Mouse (Mus musculus): ENCODE data around the gene Pou2f2.

Gene Pou2f2

GRCm38 (mm10) chr7:25098169-25098568 is 81.4 kb downstream of the Pou2f2 start:
- no peak for DNase-seq (ENCODE audit: low spot score)

DNA sequence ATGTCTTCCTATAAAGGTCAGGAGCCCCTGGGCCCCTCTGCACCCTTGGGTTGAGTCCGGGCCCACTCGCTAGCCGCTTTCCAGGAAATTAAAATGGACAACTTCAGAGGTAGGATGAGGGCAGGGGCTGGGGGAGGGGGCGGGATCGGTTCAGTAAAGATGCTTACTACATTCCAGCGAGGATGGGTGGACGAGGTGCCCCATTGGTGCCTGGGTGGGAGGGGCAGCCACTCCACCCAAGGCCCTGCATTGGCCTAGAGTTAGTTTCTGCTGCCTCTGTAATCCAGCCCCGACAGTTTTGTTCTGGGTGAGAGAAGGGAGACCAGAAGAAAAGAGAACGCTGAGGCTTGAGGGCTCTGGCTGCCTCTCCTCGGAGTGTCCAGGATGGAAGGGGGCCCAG is 89.7 kb downstream of the Pou2f2 start:
- DNase-seq (ENCODE audit: low spot score), result no peak

GRCm38 (mm10) chr7:25088968-25089367 is 90.6 kb downstream of the Pou2f2 start:
- DNase-seq (ENCODE audit: low spot score), result no peak

DNA sequence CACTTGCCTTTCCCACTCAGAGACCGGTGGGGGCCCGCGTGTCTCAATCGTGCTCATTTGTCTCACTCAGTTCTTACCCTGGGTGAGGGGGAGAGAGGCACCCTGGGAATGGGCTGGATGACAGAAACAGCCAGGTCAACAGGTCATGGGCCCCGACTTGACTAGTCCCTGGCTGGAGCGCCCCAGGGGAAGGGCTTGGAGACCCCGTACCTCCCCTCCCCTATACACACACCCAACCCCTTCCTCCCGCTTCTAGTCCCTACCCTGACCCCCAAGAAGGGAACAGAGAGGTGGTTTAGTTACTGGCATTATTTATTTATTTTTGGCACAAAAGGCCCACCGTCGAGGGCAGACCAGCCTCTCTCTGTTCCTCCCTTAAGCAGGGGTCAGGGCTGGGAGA is 91.0 kb downstream of the Pou2f2 start:
- no peak for DNase-seq (ENCODE audit: low spot score)

- no peak for DNase-seq (ENCODE audit: low spot score)
Observed at GRCm38 (mm10) chr7:25087972-25088371, 91.6 kb downstream of the Pou2f2 start.

DNA sequence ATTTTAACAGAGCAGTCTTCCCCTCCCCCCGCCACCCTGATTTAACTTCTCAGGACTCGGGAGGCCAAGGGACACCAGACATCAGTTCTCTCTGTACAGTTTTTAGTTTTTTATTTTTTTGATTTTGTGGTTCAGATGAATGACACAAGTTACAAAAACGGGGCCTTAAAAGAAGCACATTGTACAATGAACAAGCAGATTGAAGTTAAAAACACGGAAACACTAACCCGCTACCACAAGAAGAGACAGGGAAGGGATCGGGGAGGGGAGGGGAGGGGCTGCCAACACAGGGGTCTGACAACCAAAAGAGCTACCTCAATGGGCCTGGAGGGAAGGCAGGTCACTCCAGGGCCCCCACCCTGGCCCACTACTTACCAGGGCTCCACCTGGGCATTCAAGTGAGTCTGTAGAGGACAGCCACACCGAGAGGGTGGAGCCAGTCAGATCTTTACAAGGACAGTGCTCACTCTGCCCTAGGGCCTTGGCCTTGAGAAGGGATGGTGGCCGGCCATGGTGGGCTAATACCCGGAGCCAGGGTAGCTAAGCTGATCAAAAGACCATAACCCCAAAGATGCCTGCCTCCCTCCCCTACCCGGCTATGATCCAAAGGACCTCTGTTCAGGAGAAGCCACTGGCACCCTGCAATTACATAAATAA is 92.1 kb downstream of the Pou2f2 start:
- DNase-seq (ENCODE audit: low spot score), result no peak

GRCm38 (mm10) chr7:25086656-25087055 is 92.9 kb downstream of the Pou2f2 start:
- no peak for DNase-seq (ENCODE audit: low spot score)

DNA sequence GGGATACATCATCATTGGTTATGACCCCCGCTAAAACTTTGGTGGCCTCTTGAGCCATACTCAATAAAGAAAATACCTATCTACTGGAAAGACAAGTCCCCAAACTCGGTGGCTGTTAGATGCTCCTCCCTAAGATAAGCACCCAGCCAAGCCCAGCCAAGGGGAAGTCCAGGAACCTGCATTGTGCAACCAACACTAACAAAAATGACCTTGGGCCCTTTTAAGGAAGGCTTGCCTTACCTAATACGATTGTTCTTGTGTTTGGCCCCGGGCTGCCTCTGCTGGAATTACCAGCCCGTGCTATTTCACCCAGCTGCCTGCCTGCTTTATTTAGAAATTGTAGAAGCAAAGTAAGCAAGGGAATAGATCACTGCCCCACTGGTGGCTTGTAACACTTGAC is 94.9 kb downstream of the Pou2f2 start:
- no peak for DNase-seq (ENCODE audit: low spot score)

DNA sequence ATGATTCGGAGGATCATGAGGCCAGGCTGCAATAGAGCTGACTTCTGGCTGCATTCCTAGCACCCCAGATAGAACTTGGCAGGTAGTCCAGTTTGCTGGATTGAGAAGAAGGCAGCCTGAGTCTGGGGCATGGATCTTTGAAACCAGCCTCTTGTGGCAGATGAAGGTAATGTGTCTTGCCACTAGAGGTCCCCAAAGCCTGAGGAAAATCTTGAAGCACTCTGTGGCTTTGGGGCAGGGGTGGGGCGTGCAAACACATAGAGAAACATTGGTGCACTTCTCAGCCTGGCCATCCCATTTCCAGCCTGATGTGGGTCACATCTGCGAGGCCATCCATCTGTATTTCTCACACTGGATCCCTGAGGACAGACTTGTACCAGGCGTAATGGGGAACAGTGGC is 97.0 kb downstream of the Pou2f2 start:
- no peak for DNase-seq (ENCODE audit: low spot score)

- DNase-seq (ENCODE audit: low spot score), result no peak
Observed at GRCm38 (mm10) chr7:25080431-25080830, 99.1 kb downstream of the Pou2f2 start.

DNA sequence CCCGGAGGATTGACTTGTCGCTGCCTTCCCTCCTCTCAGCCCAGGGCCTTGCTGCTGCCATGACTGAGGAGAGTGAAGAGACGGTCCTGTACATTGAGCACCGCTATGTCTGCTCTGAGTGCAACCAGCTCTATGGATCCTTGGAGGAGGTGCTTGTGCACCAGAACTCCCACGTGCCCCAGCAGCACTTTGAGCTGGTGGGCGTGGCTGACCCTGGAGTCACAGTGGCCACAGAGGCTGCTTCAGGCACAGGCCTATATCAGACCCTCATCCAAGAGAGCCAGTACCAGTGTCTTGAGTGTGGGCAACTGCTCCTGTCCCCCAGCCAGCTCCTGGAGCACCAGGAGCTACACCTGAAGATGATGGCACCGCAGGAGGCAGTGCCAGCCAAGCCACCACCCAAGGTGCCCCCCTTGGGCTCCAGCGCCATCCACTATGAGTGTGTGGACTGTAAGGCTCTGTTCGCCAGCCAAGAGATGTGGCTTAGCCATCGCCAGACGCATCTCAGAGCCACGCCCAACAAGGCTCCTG is 100.0 kb downstream of the Pou2f2 start:
- no peak for DNase-seq (ENCODE audit: low spot score)

GRCm38 (mm10) chr7:25077414-25077755 is 102.1 kb downstream of the Pou2f2 start:
- DNase-seq (ENCODE audit: low spot score), result no peak

GRCm38 (mm10) chr7:25076663-25077413 is 102.7 kb downstream of the Pou2f2 start:
- peak; percentile 97 for DNase-seq (ENCODE audit: low spot score)

- peak; percentile 40 for DNase-seq (ENCODE audit: low spot score)
Observed at GRCm38 (mm10) chr7:25076296-25076662, 103.2 kb downstream of the Pou2f2 start.

DNA sequence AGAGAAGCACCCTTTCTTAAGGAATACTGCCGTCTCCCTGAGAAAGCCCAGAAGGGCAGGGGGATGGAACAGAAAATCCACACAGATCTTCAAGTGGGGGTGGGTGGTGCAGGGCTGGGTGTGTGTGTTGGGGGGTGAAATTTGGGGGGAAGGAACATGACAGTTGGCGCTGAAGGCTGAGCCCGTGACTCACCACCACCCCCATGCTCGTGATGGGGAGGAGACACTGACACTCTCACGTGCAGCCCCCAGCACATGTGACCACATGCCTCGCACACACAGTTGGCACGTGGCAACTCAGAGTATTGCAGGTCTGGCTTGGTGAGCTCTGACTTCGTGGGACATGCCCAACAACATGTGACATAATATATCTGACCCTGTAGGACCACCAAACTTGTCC is 105.6 kb downstream of the Pou2f2 start:
- no peak for DNase-seq (ENCODE audit: low spot score)

DNA sequence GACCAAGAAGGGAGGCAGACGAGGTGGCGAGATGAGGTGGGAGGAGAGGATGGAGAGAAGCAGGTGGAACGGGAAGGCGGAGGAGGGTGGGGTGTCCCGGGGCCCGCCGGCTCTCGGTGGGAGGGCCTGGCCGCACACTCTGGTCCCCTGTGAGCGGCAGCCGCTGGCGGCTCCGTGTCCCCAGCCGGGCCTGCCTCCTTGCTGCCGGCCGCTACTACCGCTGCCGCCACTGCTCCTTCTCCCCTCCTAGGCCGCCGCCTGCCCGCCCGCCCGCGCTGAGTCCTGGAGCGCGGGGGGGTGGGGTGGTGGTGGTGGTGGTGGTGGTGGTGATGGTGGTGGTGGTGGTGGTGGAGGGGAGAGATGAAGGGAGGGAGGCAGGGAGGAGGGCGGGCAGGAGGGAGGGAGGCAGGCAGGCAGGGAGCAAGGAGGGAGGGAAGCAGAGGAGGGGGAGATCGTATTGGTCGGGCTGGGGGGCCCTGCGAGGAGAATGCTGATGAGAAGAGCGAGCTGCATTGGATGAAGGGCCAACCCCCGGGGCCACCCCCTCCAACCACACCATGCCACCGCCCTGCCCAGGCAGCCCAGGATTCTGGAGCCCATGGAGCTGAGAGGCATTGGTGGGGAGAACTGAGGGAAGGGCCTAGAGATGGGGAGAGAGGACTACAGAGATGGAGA is 106.7 kb downstream of the Pou2f2 start:
- no peak for DNase-seq (ENCODE audit: low spot score)

GRCm38 (mm10) chr7:25071979-25072715 is 107.4 kb downstream of the Pou2f2 start, which contains the start of the genes Grik5 and Zfp574:
Gene Grik5 (minus strand): TSS chr7:25072346.
Gene Zfp574 (plus strand): TSS chr7:25072567.
- no peak for DNase-seq (ENCODE audit: low spot score)

- DNase-seq (ENCODE audit: low spot score), result no peak
Observed at GRCm38 (mm10) chr7:25068724-25069123, 110.8 kb downstream of the Pou2f2 start.

DNA sequence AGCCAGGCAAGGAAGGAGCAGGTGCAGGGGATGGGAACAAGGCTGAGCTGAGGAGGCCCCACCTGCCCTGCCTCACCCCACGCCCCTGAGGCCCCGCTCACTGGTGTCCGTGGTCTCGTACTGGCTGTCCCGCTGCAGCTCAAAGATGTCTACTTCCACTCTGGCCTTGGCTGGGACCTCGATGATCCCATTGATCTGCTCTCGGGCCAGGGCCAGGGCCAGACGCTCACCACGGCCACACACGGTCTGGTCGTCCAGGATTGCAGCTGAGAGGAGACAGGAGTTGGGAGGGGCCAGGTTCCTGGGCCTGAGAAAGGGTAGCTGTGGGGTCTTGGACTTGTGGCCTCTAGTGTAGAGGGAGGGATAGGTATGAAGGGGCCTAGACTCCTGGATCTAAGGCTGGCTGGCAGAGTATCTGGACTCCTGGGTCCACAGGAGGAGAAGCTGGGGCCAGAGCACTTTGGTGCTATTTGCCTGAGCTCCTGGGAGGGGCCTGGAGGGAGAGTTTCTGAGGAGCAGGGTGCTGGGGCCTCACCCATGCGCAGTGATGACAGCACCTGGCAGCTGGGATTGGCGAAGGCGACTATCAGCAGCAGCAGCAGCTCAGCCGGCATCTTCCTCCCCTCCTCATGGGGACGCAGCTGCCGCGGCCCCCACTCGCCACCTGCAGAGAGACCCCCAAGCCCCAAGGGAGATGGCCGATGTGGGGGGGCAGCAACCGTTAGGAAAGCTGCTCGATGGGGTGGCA is 111.4 kb downstream of the Pou2f2 start:
- DNase-seq (ENCODE audit: low spot score), result no peak

DNA sequence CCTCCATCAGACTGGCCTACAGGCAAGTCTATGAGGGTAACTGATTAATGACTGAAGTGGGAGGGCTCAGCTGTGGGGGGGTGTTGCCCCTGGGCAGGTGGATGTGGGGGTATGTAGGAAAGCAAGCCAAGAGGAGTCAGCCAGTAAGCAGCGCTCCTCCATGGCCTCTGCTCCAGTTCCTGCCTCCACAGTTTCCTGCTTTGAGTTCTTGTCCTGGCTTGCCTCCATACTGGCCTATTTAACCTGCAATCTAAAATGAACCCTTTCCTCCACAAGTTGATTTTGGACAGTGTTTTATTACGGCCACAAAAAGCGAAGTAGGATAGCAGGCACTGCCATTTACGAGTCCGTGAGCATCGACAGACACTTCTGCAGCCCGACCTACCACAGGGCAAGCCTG is 112.2 kb downstream of the Pou2f2 start:
- DNase-seq (ENCODE audit: low spot score), result no peak

DNA sequence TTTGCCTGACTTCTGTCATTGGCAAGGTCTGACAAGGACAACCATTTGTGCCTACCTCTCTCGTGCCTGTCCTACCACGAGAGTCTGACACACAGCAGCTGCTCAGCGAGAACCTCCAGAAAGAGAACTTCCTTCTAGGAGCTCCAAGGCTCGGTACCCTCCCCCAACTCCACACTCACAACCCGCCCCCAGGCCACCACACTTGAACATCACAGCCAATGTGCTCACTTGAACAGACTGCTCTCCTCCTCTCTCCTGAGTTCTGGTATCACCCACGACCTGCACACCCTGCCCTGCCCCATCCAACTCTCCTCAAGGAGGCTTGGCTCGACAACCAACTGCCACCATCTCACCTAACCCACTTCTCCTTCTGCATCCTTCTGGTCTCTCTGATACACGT is 115.6 kb downstream of the Pou2f2 start:
- no peak for DNase-seq (ENCODE audit: low spot score)

- DNase-seq (ENCODE audit: low spot score), result no peak
Observed at GRCm38 (mm10) chr7:25063346-25063745, 116.2 kb downstream of the Pou2f2 start.
